ENCODE assay signal across 18 mouse cellular contexts in the genomic region with DNA sequence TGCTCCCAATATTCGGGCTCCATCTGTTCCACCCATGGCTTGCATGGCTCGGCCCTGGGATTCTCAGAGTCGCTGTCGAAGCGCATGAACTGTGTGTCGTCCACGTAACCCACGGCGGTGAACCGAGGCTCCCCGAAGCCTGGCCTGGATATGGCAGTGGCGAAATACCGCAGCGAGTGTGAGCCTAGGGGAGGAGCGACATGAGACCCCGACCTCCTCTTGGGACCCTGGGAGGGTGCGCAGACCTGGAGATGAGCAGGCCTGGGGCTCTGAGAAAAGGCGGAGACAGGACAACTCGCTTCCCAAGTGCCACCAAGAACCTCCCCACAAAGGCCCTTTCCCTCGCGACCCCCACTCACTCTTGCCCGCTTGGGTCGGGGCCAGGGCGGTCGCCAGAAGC. TPM values are rescaled to one million over a fixed set of nuclear protein-coding genes. Genes with fewer than 3 reads are reported as not detected.
A peak's percentile ranks its signal among the peaks of the same experiment; 100 is the strongest.
DNase-seq lines count a peak whose midpoint lies in the region; ATAC-seq and TF ChIP-seq lines count a peak whose summit lies in the region.
"Not testable (repeated sequence)": the region's sequence is repeated elsewhere in the genome, so short reads cannot be mapped to it uniquely, and the experiment has no call there.
"Had no signal": no experiment of that assay in that cellular context is flagged by ENCODE, and none has a peak within 500 bp of the region (broad histone marks: within the 10 kb centered on the region; RNA-seq: fewer than 3 reads in every experiment).

No protein-coding gene starts in this region.

- peak; percentile 45 for DNase-seq in ZHBTc4 (ENCODE audit: low read depth, low spot score)
- peak; percentile 62 for DNase-seq in heart, adult 11 months
- not testable (repeated sequence) for DNase-seq in kidney, adult 2 months
- DNase-seq in testis, postnatal 10 days (ENCODE audit: low spot score): peak; percentile 22

- not testable (repeated sequence) for H3K9ac ChIP-seq in intestine, embryonic 16.5 days (ENCODE audit: low read depth, low read length)

- 88% methylated on average over 24 of the region's 25 CpGs for WGBS in intestine, embryonic 16.5 days
- WGBS in kidney, adult 2 months: 93% methylated on average over 24 of the region's 25 CpGs

- H3K4me2 ChIP-seq in intestine, embryonic 16.5 days (ENCODE audit: low read depth, low read length): not testable (repeated sequence)
- peak overlapping the region; percentile 55 for H3K4me2 ChIP-seq in myocyte (ENCODE audit: low read depth)

- not testable (repeated sequence) for H3K79me2 ChIP-seq in myocyte (ENCODE audit: control insufficient read depth, insufficient read depth)

- not testable (repeated sequence) for TF ChIP-seq CTCF in E14TG2a.4 (conservative IDR thresholded peaks at IDR 0.05; ENCODE audit: low read length); kidney, adult 2 months (conservative IDR thresholded peaks at IDR 0.05; ENCODE audit: insufficient read depth, insufficient read length, low read depth, low read length)

- H3K36me3 ChIP-seq in E14TG2a.4 (ENCODE audit: insufficient read depth, low read length); intestine, embryonic 16.5 days (ENCODE audit: control insufficient read depth, insufficient read depth, low read length); kidney, adult 2 months (ENCODE audit: control insufficient read depth, insufficient read depth, low read length); myocyte (ENCODE audit: control insufficient read depth, insufficient read depth): not testable (repeated sequence)

- TF ChIP-seq POLR2A in kidney, adult 2 months (IDR thresholded peaks at IDR 0.05; ENCODE audit: low read depth, low read length); myocyte (IDR thresholded peaks at IDR 0.05; ENCODE audit: insufficient read length, low read depth): not testable (repeated sequence)

- H3K9me3 ChIP-seq in E14TG2a.4 (ENCODE audit: low read length): peaks cover 16% of the 10 kb centered on the region
- H3K9me3 ChIP-seq in intestine, embryonic 16.5 days (ENCODE audit: control insufficient read depth, low read length): not testable (repeated sequence)

- H3ac ChIP-seq in myocyte (ENCODE audit: control insufficient read depth, insufficient read length): not testable (repeated sequence)

- H3K27me3 ChIP-seq in E14TG2a.4 (ENCODE audit: insufficient read depth, low read length): peaks cover 38% of the 10 kb centered on the region
- not testable (repeated sequence) for H3K27me3 ChIP-seq in intestine, embryonic 16.5 days (replicated peaks; ENCODE audit: control insufficient read depth, insufficient read depth, low read length); kidney, adult 2 months (replicated peaks; ENCODE audit: control insufficient read depth, insufficient read depth, low read length); myocyte (ENCODE audit: control insufficient read depth, insufficient read depth, insufficient read length)

- H3K27ac ChIP-seq in intestine, embryonic 16.5 days (ENCODE audit: low read length): peak overlapping the region; percentile 48; the same call in 1 of the 2 replicates
- H3K27ac ChIP-seq in kidney, adult 2 months (ENCODE audit: insufficient read depth, low read depth, low read length): peak overlapping the region; percentile 28

- peak; percentile 15 for ATAC-seq in intestine, embryonic 16.5 days

- peak overlapping the region; percentile 55; the same call in 1 of the 2 replicates for H3K4me3 ChIP-seq in E14TG2a.4 (replicated peaks; ENCODE audit: low read length)
- not testable (repeated sequence) for H3K4me3 ChIP-seq in intestine, embryonic 16.5 days (ENCODE audit: low read length); kidney, adult 2 months (ENCODE audit: insufficient read depth, low read depth, low read length); myocyte

- not testable (repeated sequence) for H3K4me1 ChIP-seq in E14TG2a.4 (replicated peaks; ENCODE audit: low read depth, low read length); intestine, embryonic 16.5 days (ENCODE audit: control insufficient read depth, insufficient read depth, low read length); kidney, adult 2 months (ENCODE audit: control insufficient read depth, insufficient read depth, low read length)

RNA-seq across cellular contexts. Expression of a gene that starts 0.2 kb away (rescaled TPM):
- polyA plus RNA-seq in intestine, embryonic 16.5 days (2015; fragmentation: Nextera tagmentation; extraction: Ambion mirVana): 7.2 and 11.9 TPM in 2 replicates
- 13.9 and 14.8 TPM in 2 replicates for polyA plus RNA-seq in kidney, adult 2 months (2012; rRNA removed)
- 0.23 TPM for polyA plus RNA-seq in myocyte (2012; fragmentation: generic; extraction: Trizol)
- polyA plus RNA-seq: adrenal gland, adult 2 months; brain, embryonic 14.5 days; CD4-positive, CD25-positive, alpha-beta regulatory T cell, adult 4 months; embryonic facial prominence, embryonic 11.5 days; embryonic facial prominence, embryonic 13.5 days; forebrain, embryonic 11.5 days; forebrain, embryonic 13.5 days; forebrain, embryonic 15.5 days; forebrain, postnatal 0 days; G1E had no signal

RNA-seq across cellular contexts. Expression of a gene that starts 15.2 kb away (rescaled TPM):
- polyA plus RNA-seq in intestine, embryonic 16.5 days (2015; fragmentation: Nextera tagmentation; extraction: Ambion mirVana): 0.86 and 1.2 TPM in 2 replicates
- polyA plus RNA-seq in kidney, adult 2 months (2012; rRNA removed): not detected in 2 replicates
- not detected for polyA plus RNA-seq in myocyte (2012; fragmentation: generic; extraction: Trizol)
- polyA plus RNA-seq: brain, embryonic 14.5 days; embryonic facial prominence, embryonic 11.5 days; embryonic facial prominence, embryonic 13.5 days; forebrain, embryonic 11.5 days; forebrain, embryonic 13.5 days; forebrain, embryonic 15.5 days; forebrain, postnatal 0 days; G1E; Patski had no signal

RNA-seq across cellular contexts. Expression of a gene that starts 15.4 kb away (rescaled TPM):
- polyA plus RNA-seq in intestine, embryonic 16.5 days (2015; fragmentation: Nextera tagmentation; extraction: Ambion mirVana): 16.0 and 16.1 TPM in 2 replicates
- polyA plus RNA-seq in kidney, adult 2 months (2012; rRNA removed): 70.6 and 73.2 TPM in 2 replicates
- 22.1 TPM for polyA plus RNA-seq in myocyte (2012; fragmentation: generic; extraction: Trizol)

RNA-seq across cellular contexts. Expression of a gene that starts 25.3 kb away (rescaled TPM):
- polyA plus RNA-seq in intestine, embryonic 16.5 days (2015; fragmentation: Nextera tagmentation; extraction: Ambion mirVana): 17.7 and 19.4 TPM in 2 replicates
- polyA plus RNA-seq in kidney, adult 2 months (2012; rRNA removed): 174 and 175 TPM in 2 replicates
- 13.6 TPM for polyA plus RNA-seq in myocyte (2012; fragmentation: generic; extraction: Trizol)

RNA-seq across cellular contexts. Expression of a gene that starts 37.6 kb away (rescaled TPM):
- 1.8 TPM in 2 replicates for polyA plus RNA-seq in intestine, embryonic 16.5 days (2015; fragmentation: Nextera tagmentation; extraction: Ambion mirVana)
- polyA plus RNA-seq in kidney, adult 2 months (2012; rRNA removed): 3.5 and 5.4 TPM in 2 replicates
- polyA plus RNA-seq in myocyte (2012; fragmentation: generic; extraction: Trizol): 0.47 TPM
